Mouse (Mus musculus) cerebellum, adult 11-12 months (tissue): ENCODE measurements around the gene Grip1.

Experiments
- DNase-seq: peaks from one replicate; pipeline ENCODE4 v3.0.0; 2022

Gene Grip1

DNA sequence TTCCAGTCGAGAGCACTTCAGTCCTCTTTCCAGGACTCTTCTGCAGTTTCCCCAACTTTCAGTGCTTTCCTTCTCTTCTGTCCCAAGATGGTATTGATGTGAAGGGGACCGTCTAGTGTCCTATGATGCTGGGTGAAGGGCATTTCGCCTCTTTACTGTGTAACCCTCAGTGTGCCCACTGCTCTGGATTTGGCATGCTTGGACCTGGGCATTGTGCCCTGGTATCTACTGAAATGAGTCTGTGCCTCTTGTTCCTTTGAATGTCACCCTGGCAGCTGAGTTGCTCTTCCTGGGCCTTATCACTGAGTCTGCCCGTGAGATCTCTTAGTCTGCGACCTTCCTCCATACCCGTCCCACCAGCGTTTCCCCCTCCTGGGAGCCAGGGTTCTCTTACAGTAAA lies 9.7 kb downstream of the Grip1 start:
- no peak for DNase-seq

DNA sequence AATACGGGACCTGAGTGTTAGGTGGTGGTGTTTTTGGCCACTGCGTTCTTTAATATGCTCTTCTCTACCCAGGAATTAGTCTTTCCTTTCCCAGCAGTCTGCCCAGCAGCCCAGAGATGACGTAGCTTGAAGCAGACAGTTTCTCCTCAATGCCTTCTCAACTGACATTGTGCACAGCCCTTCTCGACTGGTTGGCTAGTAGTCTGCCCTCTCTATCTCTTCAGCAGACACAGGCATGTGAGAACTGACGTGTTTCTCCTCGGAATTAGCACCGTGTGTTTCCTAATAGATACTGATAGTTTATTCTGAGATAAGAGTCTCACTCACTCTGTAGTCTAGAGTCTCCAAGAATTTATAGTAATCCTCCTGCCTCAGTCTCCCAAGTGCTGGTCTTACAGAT lies 10.2 kb downstream of the Grip1 start:
- no peak for DNase-seq

DNA sequence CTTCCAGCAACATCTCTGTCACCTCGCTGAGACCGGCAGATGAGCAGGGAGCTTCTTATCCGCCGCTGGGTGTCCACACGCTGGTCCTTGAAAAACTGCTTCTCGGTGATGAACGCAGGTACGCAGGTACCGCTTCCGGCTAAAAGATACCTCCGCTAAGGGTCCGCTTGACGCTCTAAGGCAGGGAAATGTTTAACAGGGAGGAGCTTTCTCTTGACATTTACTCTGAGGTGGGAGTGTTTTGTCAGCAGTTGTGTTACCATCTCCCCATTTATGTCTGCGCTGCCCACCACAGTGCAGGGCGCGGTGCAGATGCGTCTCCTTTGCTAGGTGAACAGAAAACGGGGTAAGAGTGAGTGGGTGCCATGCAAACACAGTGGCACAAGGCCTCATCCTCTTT lies 14.3 kb downstream of the Grip1 start:
- DNase-seq = no peak

DNA sequence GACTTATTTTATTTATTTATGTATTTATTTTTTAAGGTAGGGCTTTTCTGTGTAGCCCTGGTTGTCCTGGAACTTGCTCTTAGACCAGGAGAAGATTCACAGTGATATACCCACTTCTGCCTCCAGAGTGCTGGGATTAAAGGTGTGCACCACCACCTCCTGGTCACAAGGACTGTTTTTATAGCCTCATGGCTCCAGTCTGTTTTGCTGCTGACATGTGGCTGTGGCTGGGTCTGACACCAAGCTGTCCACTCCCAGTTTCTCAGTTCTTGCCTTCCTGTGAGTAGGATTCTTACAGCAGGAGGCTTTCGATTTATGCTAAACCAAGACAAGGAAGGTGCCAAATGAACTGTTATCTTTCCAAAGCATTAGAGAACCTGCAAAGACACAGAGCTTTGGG lies 16.5 kb downstream of the Grip1 start:
- no peak for DNase-seq

DNA sequence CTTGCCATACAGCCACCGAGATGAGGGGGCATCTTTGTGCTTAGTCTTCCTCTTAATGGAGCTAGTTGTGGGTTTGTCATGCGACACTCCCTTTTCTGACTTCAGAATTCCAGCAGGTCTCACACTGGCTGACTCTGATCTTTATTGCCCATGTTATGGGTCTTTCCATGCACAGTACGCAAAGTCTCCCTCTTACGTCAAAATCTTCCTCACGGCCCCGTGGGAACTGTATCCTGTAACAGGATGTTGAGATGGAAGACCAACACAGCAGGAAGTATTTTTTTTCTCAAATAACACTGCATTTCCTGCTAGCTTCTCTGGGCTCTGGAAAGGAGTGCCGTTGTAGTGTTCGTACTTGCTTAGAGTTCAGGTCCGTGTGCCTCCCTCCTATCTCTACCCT lies 21.5 kb downstream of the Grip1 start:
- DNase-seq = no peak

DNA sequence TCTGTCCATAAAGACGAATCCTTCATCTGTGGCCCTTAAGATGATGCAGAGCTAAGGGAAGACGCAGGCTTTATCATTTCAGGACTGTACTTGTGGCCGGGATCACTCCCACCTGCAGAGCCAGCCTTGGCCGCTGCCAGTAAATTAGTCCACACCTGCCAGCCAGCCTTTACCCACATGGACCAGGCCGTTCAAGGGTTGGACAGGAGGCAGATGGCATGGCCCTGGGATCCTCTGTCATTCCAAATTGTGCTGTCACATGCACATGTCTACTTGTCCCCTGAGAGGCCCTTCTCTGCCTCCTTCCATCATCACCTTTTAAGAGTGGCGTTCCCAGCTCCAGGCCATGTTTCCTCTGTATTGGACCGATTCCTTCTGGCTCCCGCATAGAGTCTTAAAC lies 24.0 kb downstream of the Grip1 start:
- peak; percentile 83 for DNase-seq

- DNase-seq = no peak
These were observed 29.6 kb downstream of the Grip1 start for GRCm38 (mm10) chr10:119483068-119483705.

- DNase-seq = no peak
These were observed 30.1 kb downstream of the Grip1 start for GRCm38 (mm10) chr10:119483766-119484165.

- DNase-seq = no peak
These were observed 33.3 kb downstream of the Grip1 start for GRCm38 (mm10) chr10:119486936-119487335.

- DNase-seq = no peak
These were observed 37.2 kb downstream of the Grip1 start for GRCm38 (mm10) chr10:119490831-119491230.

DNA sequence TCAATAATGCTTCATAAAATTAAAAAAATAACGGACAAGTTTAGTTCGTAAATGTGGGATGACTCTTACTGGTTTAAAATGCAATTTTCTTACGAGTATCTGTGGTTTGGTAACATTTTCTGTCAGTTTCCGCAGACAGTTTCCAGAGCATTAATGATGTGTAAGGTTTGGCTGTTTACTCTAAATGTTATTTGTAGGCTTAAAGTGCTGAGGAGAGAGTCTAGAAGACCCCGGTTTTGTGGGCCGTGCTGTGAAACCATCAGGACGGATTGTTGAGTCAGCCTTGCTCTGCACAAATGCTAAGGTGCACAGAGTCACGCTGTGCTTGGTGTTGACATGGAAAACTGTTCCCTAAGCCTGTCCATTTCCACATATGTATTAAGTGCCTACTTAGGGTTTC lies 41.7 kb downstream of the Grip1 start:
- DNase-seq = no peak

GRCm38 (mm10) chr10:119496221-119496620 lies 42.6 kb downstream of the Grip1 start:
- DNase-seq = no peak

- no peak for DNase-seq
These were observed 68.1 kb downstream of the Grip1 start for GRCm38 (mm10) chr10:119521686-119522085.

- no peak for DNase-seq
These were observed 72.1 kb downstream of the Grip1 start for GRCm38 (mm10) chr10:119525730-119526129.

- DNase-seq = no peak
These were observed 81.2 kb downstream of the Grip1 start for GRCm38 (mm10) chr10:119534852-119535251.

GRCm38 (mm10) chr10:119541655-119542054 lies 88.0 kb downstream of the Grip1 start:
- no peak for DNase-seq

- no peak for DNase-seq
These were observed 90.1 kb downstream of the Grip1 start for GRCm38 (mm10) chr10:119543771-119544170.

GRCm38 (mm10) chr10:119544743-119545142 lies 91.1 kb downstream of the Grip1 start:
- no peak for DNase-seq

DNA sequence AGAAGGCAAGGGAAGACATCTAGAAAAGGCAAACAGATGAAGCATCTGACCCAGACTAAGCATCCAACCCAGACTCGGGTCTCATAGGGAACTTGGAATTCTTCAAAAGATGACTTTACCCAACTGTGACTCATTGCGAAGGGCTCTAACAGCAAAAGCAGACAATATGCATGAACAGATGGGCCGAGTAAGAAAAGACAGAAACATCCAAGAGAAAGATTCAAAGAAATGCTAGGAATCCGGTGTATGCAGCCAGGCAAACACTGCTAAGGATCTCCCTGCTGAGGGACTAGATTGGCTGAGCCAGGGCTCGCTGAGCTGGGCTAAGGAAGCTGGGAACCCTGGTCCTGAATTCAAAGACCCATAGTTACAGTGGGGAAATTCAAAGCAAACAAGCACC lies 94.2 kb downstream of the Grip1 start:
- no peak for DNase-seq

DNA sequence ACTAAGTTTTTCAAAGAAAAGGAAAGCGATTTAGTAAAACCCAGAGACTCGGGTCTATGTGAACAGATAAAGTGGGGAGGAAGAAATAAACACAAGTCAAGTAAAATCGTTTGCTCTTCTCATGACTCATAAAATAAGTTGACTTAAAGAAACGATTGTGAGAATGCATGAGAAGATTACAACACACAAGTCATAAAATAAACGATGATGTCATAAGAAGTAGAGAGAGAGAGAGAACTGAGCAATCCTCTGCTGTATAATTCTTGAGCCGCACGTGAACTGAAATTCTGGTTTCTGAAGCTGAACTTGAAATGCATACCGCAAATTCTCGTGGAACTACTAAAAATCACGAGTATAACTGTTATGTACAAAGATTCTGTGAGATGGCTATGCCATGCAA lies 95.1 kb downstream of the Grip1 start:
- DNase-seq = no peak

- no peak for DNase-seq
These were observed 97.0 kb downstream of the Grip1 start for GRCm38 (mm10) chr10:119550630-119551029.

GRCm38 (mm10) chr10:119556346-119556745 lies 102.7 kb downstream of the Grip1 start:
- no peak for DNase-seq

GRCm38 (mm10) chr10:119558432-119558831 lies 104.8 kb downstream of the Grip1 start:
- no peak for DNase-seq

DNA sequence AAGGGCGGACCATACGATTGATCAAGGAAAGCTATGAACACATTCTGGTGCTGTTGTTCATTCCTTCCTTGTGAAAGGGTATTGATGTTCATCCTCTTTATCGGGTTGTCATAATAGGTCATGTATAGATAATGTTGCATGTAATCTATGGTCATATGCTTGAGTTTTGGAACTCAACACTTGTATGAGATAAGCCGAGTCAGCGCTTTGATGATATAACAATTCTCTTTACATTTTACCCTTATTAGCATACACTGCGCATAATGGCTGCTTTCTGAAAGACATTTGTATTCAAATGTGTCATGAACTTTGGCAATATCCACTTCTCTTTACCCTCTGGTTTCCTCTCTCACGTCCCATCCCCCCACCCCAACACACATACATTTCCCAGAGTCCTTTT lies 111.2 kb downstream of the Grip1 start:
- no peak for DNase-seq

DNA sequence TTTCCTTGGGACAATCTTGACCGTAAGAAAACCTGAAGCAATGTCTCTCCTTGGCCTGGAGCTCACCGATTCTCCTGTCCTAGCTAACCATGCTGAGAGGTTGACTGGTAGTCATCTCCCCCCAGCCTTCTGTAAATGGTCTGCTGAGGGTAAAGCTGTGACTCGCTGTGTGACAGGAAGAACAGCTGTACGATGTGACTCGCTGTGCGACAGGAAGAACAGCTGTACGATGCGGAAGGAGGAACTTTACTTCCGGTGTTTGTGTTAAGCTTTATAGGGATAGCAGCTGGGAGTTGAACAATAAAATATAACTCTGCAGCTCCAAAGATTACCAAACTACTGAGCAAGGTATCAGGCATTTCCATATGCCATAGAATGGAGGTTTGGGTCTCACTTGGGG lies 119.5 kb downstream of the Grip1 start:
- DNase-seq = no peak

- no peak for DNase-seq
These were observed 122.2 kb downstream of the Grip1 start for GRCm38 (mm10) chr10:119575780-119576179.
